Mouse (Mus musculus) spleen, adult 12 weeks (tissue): ENCODE measurements around the gene Adamts15.

Experiments used
- DNase-seq: peaks from one replicate; pipeline ENCODE4 v3.0.0; 2022; ENCODE audit warnings: low spot score

Gene Adamts15

DNA sequence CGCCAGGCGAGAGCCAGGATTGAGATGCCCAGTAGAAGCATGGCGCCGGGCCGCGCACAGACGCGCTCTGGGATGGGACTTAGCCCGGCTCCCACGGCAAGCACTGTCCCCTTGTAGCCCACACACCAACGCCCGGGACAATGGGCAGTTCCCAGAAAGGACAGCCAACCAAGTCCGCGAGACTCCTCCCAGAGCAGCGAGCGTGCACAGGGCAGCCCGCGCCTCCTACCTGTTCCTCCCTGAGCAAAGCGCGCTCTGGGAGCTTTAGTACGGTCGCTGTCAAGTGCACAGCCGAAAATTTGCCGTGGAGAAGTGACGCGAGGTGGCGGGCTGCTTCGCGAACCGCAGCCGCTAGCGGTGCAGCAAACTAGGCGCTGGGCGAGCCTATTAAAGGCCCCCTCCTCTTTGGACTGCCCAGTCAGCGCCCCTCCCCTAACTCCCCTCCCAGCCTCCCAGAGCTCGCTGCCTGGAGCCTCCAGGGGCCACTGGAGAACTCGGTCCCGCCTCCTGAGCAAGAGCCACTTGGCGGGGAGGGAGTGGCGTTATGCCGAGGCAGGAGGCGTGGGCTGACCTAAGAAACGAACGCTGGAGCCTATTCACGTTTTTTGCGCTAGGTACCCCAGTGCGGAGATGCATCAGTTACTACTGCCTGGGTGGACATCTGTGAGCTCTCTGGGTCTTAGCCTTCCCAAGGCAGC is at the start of gene Adamts15:
TSS of gene Adamts15 (minus strand) at position 256 of the 698 bp plus-strand sequence.
- DNase-seq = no peak

DNA sequence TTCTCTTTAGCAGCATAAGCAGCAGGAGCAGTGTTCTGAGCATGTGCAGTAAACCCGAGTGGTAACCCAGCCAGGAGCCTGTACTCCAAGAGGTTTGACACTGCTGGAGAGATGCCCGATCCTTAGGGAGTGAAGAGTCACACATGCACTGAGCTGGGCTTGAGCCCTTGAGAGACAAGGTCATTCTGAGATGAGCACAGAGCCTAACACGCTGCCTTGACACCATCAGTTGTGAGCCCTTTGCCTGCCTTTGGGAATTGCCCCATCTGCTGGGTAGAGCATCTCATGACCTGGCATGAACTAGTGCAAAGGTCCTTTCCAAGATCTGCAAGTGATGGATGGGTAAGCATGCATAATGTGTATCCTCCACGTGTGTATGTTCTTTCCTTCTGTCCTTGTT is 49.7 kb upstream of the Adamts15 start:
- DNase-seq = no peak

DNA sequence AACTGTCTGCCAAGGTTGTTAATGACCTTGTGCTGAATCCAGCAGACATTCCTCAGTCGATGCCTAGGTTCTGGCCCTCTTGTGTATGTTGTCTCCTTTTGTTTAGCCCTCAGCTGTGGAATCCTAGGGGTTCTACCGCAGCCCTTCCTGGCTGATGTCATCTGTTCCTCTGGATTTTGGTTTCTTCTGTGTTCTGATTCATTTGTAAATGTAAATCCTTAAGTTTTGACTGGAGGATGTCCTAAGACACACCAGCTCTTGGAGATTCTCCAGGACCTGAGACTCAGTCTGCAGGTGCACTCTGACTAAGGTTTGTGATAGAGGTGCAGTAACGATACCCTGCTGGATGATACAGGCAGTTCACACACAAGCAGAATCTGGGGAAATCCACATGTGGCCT is 47.7 kb upstream of the Adamts15 start:
- no peak for DNase-seq

DNA sequence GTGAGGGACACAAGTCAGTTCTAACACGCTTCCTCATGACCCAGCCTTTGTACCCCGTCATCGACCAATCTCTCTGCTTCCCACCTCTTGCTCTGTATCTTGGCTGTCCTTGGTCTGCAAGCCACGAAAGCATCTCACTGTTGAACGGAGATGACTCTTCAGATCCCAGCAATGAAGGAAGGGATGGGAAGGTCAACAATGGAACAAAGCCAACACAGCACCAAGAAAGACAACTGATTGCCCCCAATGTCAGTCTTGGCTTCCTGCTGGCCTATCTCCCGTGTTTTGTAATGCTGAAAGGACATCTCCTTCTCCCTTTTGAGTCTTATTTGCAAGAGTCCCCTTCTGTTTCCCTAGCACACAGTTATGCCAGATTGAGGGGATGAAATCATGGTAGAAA is 45.9 kb upstream of the Adamts15 start:
- DNase-seq = no peak

DNA sequence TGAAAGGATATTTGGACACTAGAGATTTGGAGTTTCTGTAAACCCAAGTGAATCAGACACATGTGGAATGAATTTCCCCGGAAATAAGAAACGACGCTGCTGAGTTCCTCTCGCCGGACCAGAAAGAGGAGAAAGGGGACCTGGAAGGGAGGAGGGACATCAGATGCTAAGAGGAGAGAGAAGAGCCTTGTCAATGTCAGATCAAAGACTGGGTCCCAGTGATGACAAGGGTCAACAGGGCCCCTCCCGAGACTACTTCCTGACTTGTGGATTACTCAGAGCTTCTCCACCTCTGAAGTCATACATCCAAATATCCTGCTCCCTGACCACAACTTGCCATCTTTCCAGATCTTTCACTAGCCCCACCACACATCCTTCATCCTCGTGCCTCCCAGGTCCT is 44.6 kb upstream of the Adamts15 start:
- no peak for DNase-seq

DNA sequence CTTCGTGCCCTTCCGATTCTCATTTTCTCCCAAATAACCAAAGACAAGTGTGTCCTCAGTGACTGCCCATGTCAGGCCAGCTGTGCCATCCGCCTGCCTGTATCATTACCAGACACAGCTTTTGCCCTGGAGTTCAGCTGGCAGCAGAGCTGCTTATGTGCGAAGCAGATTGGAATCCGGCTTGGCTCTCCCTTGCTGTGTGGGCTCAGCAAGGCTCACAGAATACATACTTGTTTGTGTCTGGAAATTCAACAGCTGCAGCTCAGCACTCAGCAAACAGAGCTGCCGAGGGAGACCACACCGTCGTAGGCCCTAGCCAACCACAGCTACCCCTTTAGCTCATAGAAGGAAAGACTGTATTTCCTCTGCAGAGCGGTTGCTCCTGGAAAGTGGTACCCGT is 42.4 kb upstream of the Adamts15 start:
- DNase-seq = no peak

DNA sequence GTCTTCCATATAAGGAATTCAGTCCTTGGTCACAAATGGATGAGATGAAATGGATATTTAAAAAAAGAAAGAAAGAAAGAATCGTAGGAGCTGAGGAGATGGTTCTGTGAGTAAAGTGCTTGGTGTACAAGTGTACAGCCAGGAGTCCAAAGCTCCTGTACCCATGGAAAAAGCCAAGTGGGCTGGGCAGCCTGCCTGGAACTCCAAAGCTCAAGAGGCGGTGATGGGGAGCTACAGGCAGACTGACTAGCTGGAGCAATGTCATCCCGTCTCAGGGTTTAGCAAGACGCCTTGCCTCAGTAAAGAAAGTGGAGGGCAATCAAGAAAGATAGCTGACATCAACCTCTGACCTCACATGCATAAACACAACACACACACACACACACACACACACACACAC is 41.5 kb upstream of the Adamts15 start:
- no peak for DNase-seq

DNA sequence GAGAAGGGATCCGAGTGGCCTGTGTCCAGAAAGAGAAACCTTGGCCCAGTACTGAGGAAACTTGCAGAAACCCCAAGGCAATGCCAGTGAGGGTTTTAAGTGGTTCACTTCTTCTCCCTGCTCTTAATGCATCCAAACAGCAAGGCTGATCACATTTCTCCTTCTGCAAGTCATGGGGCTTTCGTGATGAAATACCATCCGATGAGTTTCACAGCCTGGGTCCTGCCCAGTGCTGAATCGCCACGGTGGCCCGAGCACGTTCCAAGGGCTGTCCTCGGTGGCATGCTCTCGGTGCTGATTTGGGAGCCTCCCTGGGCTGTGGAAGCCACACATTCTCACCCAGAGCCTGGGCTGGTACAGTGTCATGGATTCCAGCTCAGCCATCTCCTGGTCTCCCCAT is 33.0 kb upstream of the Adamts15 start:
- DNase-seq = no peak

DNA sequence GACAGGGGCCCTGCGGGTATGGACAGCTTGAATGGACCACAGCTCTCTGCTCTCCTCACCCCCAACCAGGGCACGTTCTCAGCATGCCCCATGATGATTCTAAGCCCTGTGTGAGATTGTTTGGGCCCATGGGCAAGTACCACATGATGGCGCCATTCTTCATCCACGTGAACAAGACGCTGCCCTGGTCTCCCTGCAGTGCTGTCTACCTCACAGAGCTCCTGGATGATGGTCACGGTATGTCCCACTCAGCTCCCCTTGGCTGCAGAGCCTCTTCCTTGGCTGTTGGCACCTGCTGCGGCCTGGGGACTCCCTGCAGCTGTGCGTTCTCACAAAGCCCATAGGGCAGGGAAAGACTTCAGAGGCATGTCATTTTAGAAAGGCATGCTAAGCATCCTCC is 31.0 kb upstream of the Adamts15 start:
- no peak for DNase-seq

DNA sequence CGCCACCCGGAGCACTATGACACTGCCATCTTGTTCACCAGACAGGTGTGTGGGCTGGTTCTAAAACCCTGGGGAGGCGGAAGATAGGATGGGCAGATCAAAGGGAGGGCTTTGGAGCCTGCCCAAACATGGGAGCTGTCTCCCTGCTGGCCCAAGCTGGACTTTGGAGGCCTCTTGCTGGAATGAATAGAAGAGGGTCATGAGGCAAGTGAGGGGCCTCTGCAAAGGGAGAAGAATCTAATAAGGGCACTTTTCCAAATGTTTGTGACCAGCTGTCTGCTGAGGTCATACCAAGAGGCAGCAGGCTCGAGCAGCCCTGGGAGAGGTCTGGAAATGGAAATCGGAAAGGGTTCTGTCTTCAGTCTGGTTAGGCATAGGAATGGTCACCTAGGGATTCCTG is 29.2 kb upstream of the Adamts15 start:
- no peak for DNase-seq

DNA sequence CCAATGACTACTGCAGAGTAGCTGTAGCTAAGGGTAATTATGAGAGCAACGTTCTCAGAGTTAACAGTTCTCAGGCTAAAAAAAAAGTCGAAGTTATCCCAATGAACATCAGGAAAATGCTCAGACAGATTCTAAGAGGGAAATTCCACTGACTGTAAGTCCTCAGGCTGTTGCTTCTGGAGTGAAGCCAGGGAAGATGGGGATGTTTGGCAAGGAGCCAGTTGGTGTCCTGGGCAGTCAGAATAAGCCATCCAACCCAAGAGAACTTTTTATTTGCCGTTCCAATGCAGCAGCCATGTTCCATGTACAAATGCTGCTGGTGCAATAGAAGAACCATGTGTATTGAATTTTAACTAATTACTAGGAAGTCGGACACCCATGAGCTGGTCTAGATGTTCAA is 28.3 kb upstream of the Adamts15 start:
- no peak for DNase-seq

DNA sequence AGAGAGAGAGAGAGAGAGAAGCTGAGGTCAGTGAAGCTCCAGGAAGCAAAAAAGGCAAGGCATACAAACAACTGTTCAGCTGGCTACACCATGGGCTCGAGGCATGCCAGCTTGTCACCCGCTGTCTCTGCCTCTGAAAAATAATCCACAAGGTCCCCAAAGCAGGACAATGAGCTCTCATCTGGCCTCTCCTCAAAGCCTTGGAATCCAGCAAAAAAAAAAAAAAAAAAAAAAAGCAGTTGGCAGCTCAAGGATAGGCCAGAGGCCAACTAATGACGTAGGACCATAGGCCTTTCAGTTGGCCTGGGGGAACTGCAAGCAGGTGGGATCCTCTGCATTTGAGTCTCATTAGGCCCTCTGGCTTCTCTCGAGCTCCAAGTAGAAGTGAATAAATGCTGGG is 27.7 kb upstream of the Adamts15 start:
- DNase-seq = no peak

DNA sequence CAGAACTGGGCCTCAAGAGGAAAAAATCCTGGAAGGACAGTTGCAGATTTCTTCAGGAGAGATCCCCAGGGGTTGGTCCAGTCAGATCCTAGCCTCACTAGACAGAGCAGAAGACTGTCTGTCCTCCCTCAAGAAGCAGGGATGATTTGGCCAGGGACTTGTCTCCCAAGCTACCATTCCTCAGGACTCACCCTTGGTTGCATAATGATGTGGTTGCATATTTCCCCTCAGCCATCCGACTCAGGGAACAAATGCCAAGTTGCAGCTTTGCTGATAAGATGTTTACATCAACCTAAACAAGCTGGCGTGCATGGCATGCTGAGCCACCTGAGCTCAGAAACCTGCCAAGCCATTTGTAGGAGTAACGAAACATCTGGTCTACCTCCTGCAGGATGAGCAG is 27.2 kb upstream of the Adamts15 start:
- DNase-seq = no peak

DNA sequence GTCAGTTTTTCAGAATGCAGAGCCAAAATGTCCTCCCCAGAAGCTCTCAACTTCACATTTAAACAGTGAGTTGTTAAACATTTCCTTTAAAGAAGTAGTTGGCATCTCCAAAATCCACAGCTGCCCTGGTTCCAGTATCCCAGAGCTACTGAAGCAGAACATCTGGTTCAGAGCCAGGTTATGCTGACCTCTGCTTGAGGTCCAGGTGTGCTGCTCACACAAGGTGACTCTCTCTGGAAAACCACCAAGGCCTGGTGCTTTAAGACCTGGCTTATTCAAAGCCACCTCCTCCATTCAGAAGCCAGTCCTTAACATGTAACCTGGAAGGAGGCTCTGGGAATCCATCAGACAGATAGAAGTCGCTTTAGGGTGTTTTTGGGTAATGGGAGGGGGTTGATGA is 23.0 kb upstream of the Adamts15 start:
- no peak for DNase-seq

DNA sequence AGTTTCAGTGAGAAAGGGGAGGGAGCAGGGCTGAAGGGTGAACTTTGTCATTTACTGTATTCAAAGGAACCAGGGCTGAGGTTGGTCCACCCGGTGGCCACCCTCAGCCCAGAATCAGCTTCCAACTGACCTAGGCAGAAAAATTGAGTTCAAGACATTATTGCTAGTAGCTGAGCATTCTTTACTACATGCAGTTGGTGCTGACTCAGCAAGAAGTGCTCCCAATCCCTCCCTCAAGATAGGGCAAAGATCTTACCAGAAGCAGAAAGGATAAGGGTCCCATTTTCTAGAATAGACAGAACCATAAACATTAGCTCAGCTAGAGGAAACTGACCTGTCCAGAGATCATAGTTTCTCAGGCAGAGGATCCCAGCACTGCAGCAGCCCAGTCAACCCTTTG is 22.0 kb upstream of the Adamts15 start:
- no peak for DNase-seq

DNA sequence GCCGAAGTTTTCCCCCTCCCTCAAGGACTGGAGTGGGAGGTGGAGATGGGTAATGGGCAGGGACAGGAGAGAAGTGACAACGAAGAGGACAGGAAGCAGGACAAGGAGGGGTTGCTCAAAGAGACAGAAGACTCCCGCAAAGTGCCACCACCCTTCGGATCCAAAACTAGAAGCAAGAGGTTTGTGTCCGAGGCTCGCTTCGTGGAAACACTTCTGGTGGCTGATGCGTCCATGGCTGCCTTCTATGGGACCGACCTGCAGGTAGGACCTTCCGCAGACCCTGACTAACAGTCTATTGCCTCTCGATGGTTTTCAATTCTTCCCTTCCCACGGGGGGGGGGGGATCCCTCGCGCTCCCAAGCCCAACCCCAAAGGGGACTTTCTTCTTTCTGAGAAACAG is 21.1 kb upstream of the Adamts15 start:
- no peak for DNase-seq

DNA sequence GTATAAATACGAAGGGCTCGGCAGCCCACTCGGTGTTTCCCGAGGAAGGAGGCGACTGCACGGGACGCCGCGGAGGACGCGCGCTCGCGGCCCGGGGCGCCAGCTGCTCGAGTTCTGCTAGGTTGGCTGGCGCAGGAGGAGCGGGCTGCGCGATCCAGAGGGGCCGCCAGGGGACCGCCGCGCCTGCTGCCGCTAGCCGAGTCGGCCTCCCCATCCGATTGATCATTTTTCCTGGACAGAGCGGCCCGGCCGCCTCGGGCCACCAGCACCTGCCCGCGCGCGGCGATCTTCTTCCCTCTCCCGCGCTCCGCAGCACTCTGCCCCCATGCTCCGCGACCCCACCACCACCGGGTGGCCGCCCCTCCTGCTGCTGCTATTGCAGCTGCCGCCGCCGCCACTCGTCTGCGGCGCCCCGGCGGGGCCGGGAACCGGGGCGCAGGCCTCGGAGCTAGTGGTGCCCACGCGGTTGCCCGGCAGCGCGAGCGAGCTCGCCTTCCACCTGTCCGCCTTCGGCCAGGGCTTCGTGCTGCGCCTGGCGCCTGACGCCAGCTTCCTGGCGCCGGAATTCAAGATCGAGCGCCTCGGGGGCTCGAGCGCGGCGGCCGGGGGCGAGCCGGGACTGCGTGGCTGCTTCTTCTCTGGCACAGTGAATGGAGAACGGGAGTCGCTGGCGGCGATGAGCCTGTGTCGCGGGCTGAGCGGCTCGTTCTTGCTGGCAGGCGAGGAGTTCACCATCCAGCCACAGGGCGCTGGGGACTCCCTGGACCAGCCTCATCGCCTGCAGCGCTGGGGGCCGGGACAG is 20.5 kb upstream of the Adamts15 start, which contains the start of gene Adamts8:
TSS of gene Adamts8 (plus strand) at position 51 of the 802 bp plus-strand sequence.
- no peak for DNase-seq

DNA sequence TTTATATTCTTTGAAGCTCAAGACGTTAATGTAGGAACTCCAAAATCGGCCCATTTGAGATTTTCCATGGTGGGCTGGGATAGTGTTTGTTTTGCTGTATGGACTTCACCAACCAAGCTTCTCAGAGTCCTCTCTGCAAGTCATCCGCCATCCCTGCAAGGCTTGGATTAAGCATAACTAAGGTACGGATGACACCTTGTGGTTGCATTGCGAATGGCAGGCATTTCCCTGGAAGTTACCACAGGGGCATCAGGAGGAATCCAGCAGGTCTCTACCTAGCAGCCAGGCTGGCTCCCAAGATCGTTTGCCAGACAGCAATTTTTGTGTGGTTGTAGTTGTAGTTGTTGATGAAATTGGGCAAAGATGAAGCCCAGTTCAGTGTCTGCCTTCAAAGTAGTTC is 18.1 kb upstream of the Adamts15 start:
- DNase-seq = no peak

DNA sequence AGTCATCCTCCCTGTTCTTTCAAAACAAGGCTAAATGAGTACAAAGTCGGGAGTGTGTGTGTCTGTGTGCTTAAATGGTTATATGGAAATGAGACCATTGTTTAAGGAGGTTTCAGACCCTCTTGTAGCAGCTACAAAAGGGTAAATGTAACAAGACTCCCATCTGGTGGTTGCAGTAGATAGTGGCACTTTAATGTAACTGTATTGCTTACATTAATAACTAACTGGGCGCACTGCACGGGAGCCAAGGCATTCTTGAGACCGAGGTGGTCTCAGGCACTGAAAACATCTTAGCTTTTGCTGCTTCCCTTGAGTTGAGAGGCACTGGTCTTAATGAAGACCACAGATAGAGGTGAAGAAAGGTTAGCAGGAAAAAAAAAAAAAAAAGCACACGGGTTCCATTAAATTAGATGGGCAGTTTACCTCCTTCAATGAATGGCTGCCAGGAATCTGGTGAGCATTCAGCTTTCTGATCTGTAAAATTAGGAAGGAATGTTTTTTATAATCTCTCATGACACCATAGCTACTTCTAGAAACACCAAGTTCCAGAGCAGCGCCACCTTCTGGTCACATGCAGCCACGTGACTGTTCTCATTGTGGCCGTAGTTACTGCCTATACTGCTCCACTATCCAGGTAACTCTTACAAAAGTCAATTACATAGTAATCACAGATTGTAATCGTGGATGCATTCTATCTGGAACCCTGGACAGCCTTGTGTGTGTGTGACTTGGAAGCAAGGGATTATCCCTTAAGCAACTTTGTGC is 14.6 kb upstream of the Adamts15 start:
- no peak for DNase-seq

DNA sequence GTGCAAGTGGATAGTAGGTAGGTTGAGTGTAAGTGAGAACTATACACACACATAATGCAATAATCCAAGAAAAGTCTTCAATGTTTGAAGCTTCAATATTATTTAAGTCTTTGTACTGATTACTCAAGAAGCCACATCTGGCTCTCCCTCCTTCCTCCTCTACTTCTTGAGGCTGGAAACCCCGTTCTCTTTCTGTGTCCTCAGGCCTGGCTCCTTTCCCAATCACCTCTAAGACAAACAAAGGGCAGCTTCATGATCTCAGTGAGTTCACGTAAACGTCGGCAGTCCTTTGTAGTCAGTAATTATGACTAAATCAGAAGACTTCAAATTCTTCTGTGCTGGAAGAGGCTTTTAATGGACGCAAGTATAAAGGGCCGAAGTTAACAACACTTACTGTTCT is 12.6 kb upstream of the Adamts15 start:
- no peak for DNase-seq

DNA sequence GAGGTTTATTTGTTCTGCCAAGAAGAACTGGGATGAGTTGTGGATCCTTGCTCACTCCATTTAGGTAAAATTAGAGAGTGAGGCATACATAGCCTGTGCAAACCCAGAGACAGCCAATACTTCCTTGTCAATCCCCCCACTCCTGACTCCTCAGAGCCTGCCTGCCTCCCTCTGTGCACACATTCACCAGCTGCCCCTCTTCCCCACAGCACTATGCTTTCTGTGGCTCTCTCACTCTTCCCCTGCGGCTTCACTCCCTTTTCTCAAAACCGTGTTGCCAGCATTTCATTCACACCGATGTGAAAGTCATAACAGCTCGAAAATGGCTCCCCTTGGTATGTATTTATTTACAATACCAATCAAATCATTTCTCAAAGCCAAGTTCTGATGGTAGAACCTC is 10.1 kb upstream of the Adamts15 start:
- DNase-seq = no peak

DNA sequence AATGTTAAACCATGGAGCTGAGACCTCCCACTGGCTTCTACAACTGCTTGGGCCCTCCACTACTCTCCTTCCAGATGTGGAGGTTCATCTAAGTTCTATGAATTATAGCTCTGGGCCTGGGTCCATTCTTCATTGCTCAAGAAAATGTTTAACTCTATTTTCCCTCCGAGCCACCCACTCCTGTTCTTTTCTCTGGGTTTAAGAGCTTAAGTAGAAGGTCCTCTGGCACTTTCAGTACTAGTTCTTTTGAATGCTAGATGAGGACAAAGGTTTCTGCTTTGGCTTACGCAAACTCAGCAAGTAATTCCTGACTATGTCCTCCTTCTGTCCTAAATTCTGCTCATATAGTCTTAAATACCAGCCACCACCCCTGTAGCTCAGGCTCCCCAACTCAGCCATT is 6.5 kb upstream of the Adamts15 start:
- DNase-seq = no peak
